In genomic region chr13:107934691-107935090, GRCm38 (mm10) we compare ENCODE assay signal across 9 mouse cellular contexts.
A peak's percentile ranks its signal among the peaks of the same experiment; 100 is the strongest.
DNase-seq lines count a peak whose midpoint lies in the region; ATAC-seq lines count a peak whose summit lies in the region.
"Had no signal": no experiment of that assay in that cellular context is flagged by ENCODE, and none has a peak within 500 bp of the region (broad histone marks: within the 10 kb centered on the region; RNA-seq: fewer than 3 reads in every experiment).

No protein-coding gene starts in this region.

- no peak overlapping the region for H3K27ac ChIP-seq in kidney, embryonic 16.5 days (ENCODE audit: low read length)
- H3K27ac ChIP-seq in embryonic facial prominence, embryonic 13.5 days = no peak overlapping the region
- H3K27ac ChIP-seq in hindbrain, embryonic 13.5 days = peak overlapping the region; percentile 13; the same call in 1 of the 2 replicates
- H3K27ac ChIP-seq in liver, embryonic 16.5 days (ENCODE audit: low read length) = no peak overlapping the region

- intact Hi-C loops in left cerebral cortex, postnatal 4 days (cut with DNase I) = no loop called here

- ATAC-seq in kidney, embryonic 16.5 days (ENCODE audit: low FRiP score, low TSS enrichment) = no peak
- ATAC-seq in embryonic facial prominence, embryonic 13.5 days (ENCODE audit: insufficient number of reproducible peaks, insufficient read depth, low FRiP score, low TSS enrichment, low read depth) = no peak
- ATAC-seq in hindbrain, embryonic 13.5 days (ENCODE audit: low FRiP score) = no peak
- ATAC-seq in liver, embryonic 16.5 days (ENCODE audit: low read depth) = peak; percentile 27; the same call in 1 of the 2 replicates

- 36% methylated on average over 11 of the region's 11 CpGs for WGBS in kidney, embryonic 16.5 days
- 56% methylated on average over 11 of the region's 11 CpGs for WGBS in embryonic facial prominence, embryonic 13.5 days
- 60% methylated on average over 11 of the region's 11 CpGs for WGBS in hindbrain, embryonic 13.5 days
- WGBS in liver, embryonic 16.5 days (ENCODE audit: insufficient replicate concordance) = 24% methylated on average over 11 of the region's 11 CpGs

- 0 out of 2 replicates have a peak, but pooled peaks cover 4% of the 10 kb centered on the region for H3K27me3 ChIP-seq in kidney, embryonic 16.5 days (ENCODE audit: insufficient read depth, low read length)
- peaks cover 41% of the 10 kb centered on the region for H3K27me3 ChIP-seq in embryonic facial prominence, embryonic 13.5 days
- 0 out of 2 replicates have a peak, but pooled peaks cover 3% of the 10 kb centered on the region for H3K27me3 ChIP-seq in hindbrain, embryonic 13.5 days
- no peaks in the 10 kb centered on the region for H3K27me3 ChIP-seq in liver, embryonic 16.5 days (ENCODE audit: control insufficient read depth, insufficient read depth, low read depth, low read length)

- peak overlapping the region; percentile 31 for H3K4me2 ChIP-seq in kidney, embryonic 16.5 days (replicated peaks; ENCODE audit: low read depth, low read length)
- peak overlapping the region; percentile 32; the same call in 1 of the 2 replicates for H3K4me2 ChIP-seq in embryonic facial prominence, embryonic 13.5 days
- H3K4me2 ChIP-seq in hindbrain, embryonic 13.5 days = peak overlapping the region; percentile 3; the same call in 1 of the 2 replicates
- 0 out of 2 replicates have a peak overlapping the region, but pooled peaks have one; percentile 11 for H3K4me2 ChIP-seq in liver, embryonic 16.5 days (ENCODE audit: low read depth, low read length)

- peaks cover 26% of the 10 kb centered on the region for H3K4me1 ChIP-seq in kidney, embryonic 16.5 days (ENCODE audit: insufficient read depth, low read length)
- H3K4me1 ChIP-seq in embryonic facial prominence, embryonic 13.5 days = peaks cover 26% of the 10 kb centered on the region
- H3K4me1 ChIP-seq in hindbrain, embryonic 13.5 days (replicated peaks) = peaks cover 29% of the 10 kb centered on the region
- no peaks in the 10 kb centered on the region for H3K4me1 ChIP-seq in liver, embryonic 16.5 days (ENCODE audit: control insufficient read depth, low read depth, low read length)

- 0 out of 2 replicates have a peak overlapping the region, but pooled peaks have one; percentile 10 for H3K9ac ChIP-seq in kidney, embryonic 16.5 days (replicated peaks; ENCODE audit: low read length)
- no peak overlapping the region for H3K9ac ChIP-seq in embryonic facial prominence, embryonic 13.5 days
- no peak overlapping the region for H3K9ac ChIP-seq in hindbrain, embryonic 13.5 days
- H3K9ac ChIP-seq in liver, embryonic 16.5 days (ENCODE audit: low read depth, low read length) = no peak overlapping the region

- no peak for DNase-seq in kidney, postnatal 14 days
- no peak for DNase-seq in ovary, postnatal 14 days (ENCODE audit: low spot score)
- DNase-seq in left cerebral cortex, postnatal 4 days = no peak
- no peak for DNase-seq in urinary bladder, postnatal 36 days (ENCODE audit: low spot score in 2 of 2)
- DNase-seq: kidney, adult 18-20 months had no signal

- H3K36me3 ChIP-seq in kidney, embryonic 16.5 days (ENCODE audit: insufficient read depth, low read length) = no peaks in the 10 kb centered on the region
- no peaks in the 10 kb centered on the region for H3K36me3 ChIP-seq in embryonic facial prominence, embryonic 13.5 days
- no peaks in the 10 kb centered on the region for H3K36me3 ChIP-seq in hindbrain, embryonic 13.5 days
- no peaks in the 10 kb centered on the region for H3K36me3 ChIP-seq in liver, embryonic 16.5 days (ENCODE audit: control insufficient read depth, insufficient read depth)

- no peak overlapping the region for H3K4me3 ChIP-seq in kidney, embryonic 16.5 days (ENCODE audit: low read length)
- H3K4me3 ChIP-seq in embryonic facial prominence, embryonic 13.5 days = no peak overlapping the region
- no peak overlapping the region for H3K4me3 ChIP-seq in hindbrain, embryonic 13.5 days
- no peak overlapping the region for H3K4me3 ChIP-seq in liver, embryonic 16.5 days (ENCODE audit: low read depth, low read length)

- no peaks in the 10 kb centered on the region for H3K9me3 ChIP-seq in kidney, embryonic 16.5 days (ENCODE audit: low read length)
- H3K9me3 ChIP-seq in embryonic facial prominence, embryonic 13.5 days = no peaks in the 10 kb centered on the region
- no peaks in the 10 kb centered on the region for H3K9me3 ChIP-seq in hindbrain, embryonic 13.5 days
- no peaks in the 10 kb centered on the region for H3K9me3 ChIP-seq in liver, embryonic 16.5 days (replicated peaks; ENCODE audit: control insufficient read depth, low read length)
